Mouse (Mus musculus) frontal cortex, postnatal 10 days (tissue): Measurements from ENCODE around the gene Nmnat2.

Experiments used
- DNase-seq, 2 experiments: peaks; one replicate each; pipeline ENCODE4 v3.0.0; 2022; ENCODE audit warnings: low spot score in 2 of 2, mixed read lengths in 1 of 2

The Nmnat2 gene

GRCm38 (mm10) chr1:153125287-153126275, 170.8 kb downstream of the Nmnat2 start:
- DNase-seq = no peak

- DNase-seq = no peak
Measured at GRCm38 (mm10) chr1:153126491-153127381, 171.9 kb downstream of the Nmnat2 start.

DNA sequence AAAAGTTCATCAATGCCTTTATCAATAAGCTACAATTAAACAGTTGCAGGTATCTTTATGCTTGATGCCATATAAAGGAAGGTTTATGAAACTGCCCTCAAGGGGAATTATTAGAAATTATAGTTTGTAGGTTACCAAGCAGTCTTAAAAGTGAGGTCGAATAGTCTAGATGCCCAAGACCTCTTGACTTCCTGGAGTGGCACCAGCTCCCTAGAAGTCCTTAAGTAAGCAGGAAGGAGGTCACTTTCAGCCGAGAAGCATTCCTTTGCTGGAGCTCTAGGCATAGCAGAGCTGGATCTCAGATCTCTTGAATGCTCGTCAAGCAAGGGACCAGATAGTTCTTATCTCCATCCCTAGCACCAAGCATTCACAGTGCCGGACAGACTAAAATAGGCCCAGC, 172.8 kb downstream of the Nmnat2 start:
- no peak for DNase-seq

DNA sequence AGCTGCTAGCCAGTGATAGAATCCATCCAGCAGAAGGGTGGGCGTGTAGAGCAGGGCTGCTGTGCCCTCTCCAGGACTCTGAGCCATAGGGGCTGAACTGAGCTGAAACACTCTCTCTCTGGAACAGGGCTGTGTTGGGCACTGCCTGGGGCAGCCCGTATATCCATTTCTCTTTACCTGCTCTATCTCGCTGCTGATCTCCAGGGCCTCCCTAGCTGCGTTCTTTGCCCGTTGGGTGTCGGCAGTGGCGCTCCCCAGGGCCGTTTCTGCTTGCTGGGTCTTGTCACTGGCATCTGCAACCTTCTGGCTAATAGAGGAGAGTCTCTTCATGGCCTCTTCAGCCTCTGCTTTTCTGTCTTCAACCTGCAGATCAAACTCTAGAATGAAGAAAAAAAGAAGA, 174.0 kb downstream of the Nmnat2 start:
- no peak for DNase-seq

DNA sequence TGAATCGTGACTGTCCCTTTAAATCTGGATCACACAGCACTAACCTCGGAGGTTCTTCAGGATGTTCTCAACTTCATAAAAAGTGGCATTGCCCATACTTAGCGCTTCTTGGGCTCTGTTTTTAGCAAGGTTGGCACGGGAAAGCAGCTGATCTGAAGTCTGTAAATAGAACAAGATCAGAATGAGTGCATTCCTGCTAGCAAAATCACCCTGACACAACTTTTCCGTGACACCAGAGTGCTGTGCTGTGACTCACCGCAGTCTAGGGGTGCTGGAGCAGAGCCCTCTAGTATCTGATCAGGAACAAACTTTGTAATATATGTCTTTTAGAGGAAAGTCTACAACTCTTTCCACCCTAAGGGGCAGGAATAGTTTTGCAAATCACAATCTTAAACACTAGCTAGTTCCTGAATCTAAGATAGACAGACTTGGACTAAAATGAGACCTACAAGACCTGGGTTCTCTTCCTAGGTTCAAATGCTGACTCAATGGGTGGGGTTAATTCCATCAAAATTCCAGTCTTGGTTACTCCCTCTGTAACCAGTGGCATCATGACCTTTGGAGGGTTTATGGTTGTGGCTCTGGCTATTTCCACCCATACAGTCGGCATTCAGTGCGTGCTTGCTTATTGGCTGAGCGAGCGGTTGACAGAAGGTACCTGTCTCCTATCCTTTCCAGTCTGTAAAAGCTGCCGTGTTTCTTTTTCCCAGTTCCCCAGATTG, 175.4 kb downstream of the Nmnat2 start:
- DNase-seq = no peak

DNA sequence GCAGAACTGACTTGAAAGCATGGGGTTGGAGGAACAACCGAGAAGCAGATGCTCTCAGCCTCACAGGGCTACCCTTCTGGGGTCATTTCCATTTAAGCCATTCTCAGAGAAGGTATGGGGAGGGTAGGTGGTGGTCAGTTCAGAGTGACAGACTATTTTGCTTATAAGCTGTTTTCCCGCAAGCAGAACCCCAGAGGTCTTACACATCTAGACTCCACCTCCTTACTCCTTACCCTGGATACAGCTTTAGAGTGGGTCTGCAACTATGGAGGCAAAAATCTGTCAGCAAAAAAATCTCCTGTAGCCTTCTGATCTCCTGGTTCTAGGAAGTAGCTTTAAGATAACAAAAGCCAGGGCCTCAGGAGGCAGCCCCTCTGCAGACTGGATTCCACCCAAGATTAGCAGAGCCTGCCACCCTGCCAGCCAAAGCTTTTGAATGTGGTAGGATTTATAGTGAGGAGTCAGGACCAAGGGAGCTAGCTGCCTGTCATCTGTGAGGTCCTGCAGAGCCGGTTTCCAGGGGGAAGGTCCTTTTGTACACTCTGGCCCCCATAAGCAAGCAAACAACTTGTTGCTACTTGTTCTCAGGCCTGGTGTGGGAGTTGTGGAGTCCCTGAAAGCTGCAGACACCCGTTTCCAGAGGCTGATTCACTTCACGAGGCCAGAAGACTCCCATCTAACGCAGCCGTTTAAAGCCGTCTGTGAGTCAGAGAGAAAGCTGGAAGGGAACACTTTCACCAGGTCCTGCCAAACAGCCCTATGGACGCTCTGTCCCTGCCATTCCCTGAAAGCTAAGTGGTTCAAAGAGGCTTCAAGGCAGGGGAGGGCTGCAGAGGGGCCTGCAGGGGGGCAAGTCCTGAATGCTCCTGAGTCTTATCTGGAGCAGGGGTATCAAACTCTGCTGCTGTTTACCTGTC, 179.3 kb downstream of the Nmnat2 start:
- no peak for DNase-seq

DNA sequence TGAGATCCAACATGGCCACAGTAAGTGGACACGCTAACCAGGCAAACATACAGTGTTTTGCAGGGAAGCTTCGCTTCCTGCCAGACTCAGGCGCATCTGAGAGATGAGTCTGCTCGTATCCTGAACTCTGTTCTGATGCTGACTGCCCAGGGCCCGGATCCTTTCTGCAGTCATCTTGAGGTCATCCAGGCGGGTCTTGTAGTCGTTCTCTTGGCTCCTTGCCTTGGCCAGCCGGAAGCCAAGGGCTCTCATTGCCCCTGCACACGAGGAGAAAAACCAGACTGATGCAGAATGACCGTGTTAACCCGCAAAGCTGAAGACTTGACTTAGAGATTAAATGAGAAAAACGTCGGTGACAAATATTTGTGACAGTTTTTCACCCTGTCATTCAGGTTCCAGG, 181.9 kb downstream of the Nmnat2 start:
- DNase-seq = no peak

GRCm38 (mm10) chr1:153138486-153138885, 183.7 kb downstream of the Nmnat2 start:
- no peak for DNase-seq

- no peak for DNase-seq
Measured at GRCm38 (mm10) chr1:153139635-153140034, 184.8 kb downstream of the Nmnat2 start.

DNA sequence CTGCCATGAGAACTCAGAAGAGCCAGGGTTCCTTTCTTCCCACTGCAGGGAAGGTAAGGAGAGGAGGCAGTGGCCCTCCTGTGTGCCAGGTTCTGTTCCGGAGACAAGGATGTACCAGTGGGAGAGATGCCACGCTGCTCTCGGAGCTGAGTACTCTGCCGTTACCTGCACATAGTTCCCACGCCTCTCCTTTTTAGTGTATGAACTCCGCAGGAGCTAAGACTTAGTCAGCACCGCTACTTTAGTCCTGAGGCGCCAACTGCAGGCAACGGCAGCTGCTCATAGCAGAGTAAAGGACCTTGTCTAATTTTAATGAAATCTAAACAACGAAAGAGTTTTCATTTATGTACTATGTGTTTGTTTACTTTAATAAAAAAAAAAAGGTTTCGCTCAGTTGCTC, 185.5 kb downstream of the Nmnat2 start:
- DNase-seq = no peak

GRCm38 (mm10) chr1:153140747-153141228, 186.0 kb downstream of the Nmnat2 start:
- DNase-seq = no peak

DNA sequence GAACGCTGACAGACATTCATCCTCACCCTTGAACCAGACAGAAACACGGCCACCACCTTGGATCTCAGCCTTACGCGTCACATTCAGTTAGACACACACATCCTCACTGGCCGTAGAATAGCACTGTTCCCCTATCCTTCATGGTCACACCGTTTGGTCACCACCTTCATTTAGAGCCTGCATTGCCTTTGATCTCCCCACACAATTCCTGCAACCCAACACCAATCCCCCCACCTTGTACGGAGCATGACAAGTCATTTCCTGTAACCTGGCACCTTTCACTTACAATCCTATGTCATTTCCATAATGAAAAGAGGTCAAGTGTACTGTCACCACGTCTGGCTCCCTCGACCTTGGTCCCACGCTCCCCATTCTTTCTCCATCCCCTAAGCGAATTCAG, 189.2 kb downstream of the Nmnat2 start:
- DNase-seq = no peak

GRCm38 (mm10) chr1:153145791-153146190, 191.0 kb downstream of the Nmnat2 start:
- DNase-seq = no peak

GRCm38 (mm10) chr1:153152594-153152993, 197.8 kb downstream of the Nmnat2 start:
- DNase-seq = no peak

- no peak for DNase-seq
Measured at GRCm38 (mm10) chr1:153153619-153154137, 198.9 kb downstream of the Nmnat2 start.

GRCm38 (mm10) chr1:153155364-153155763, 200.6 kb downstream of the Nmnat2 start:
- no peak for DNase-seq

- DNase-seq = no peak
Measured at GRCm38 (mm10) chr1:153157021-153157623, 202.3 kb downstream of the Nmnat2 start.

GRCm38 (mm10) chr1:153159137-153159536, 204.3 kb downstream of the Nmnat2 start:
- no peak for DNase-seq

DNA sequence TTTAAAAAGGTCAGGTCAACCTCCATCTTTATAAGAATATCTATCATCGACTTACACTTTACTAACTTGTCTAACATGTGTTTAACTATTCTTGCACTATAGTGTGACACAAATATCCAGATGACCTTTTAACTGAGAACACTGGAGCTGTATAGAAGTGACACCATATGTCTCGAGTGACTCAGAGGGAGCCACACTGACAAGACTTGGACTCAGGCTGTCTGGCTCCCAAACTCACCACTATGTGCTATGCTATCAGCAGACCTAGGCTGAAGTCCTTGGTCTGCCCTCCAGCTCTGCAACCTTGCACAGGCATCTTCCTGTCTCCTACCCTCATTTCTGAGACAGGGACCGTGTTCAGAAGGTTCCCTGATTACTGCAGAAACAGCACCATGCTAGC, 209.0 kb downstream of the Nmnat2 start:
- no peak for DNase-seq

GRCm38 (mm10) chr1:153168293-153168692, 213.5 kb downstream of the Nmnat2 start:
- no peak for DNase-seq
